Mouse (Mus musculus): ENCODE measurements around the gene Spin1. TPM values are rescaled to one million over a fixed set of nuclear protein-coding genes. Genes with fewer than 3 reads are reported as not detected.
"Not testable (repeated sequence)": the region's sequence is repeated elsewhere in the genome, so short reads cannot be mapped to it uniquely, and the experiment has no call there.

The Spin1 gene
- total RNA-seq, 2 experiments from 2014 or later: 37.5 to 41.0 TPM

GRCm38 (mm10) chr13:51093430-51093829, 7.2 kb upstream of the Spin1 start:
- no peak for DNase-seq
- intact Hi-C loops (cut with DNase I): no loop called here

- intact Hi-C loops (cut with DNase I): loop anchor here (5.0 kb wide), 1 partner anchor 127 kb away; no protein-coding TSS in a partner anchor
- DNase-seq: no peak
Observed at GRCm38 (mm10) chr13:51094323-51095195, 6.1 kb upstream of the Spin1 start.

GRCm38 (mm10) chr13:51095196-51095715, 5.4 kb upstream of the Spin1 start:
- intact Hi-C loops (cut with DNase I): loop anchor here (5.0 kb wide), 1 partner anchor 128 kb away; no protein-coding TSS in a partner anchor

GRCm38 (mm10) chr13:51096644-51097043, 4.0 kb upstream of the Spin1 start:
- no peak for DNase-seq
- intact Hi-C loops (cut with DNase I): loop anchor here (5.0 kb wide), 1 partner anchor 129 kb away; no protein-coding TSS in a partner anchor

More at GRCm38 (mm10) chr13:51095196-51095715, 5.4 kb upstream of the Spin1 start:
- DNase-seq: no peak

- intact Hi-C loops (cut with DNase I): loop anchor here (5.0 to 10.0 kb wide), 2 partner anchors 132 to 315 kb away; no protein-coding TSS in a partner anchor
- DNase-seq: peak in 1 of 2 experiments; percentile 30
Observed at GRCm38 (mm10) chr13:51099560-51100232, 984 bp upstream of the Spin1 start.

GRCm38 (mm10) chr13:51101016-51101776, 516 bp downstream of the Spin1 start:
- intact Hi-C loops (cut with DNase I): loop anchor here (10.0 kb wide), 1 partner anchor 314 kb away; no protein-coding TSS in a partner anchor
- DNase-seq: peak; percentile 57 to 61

GRCm38 (mm10) chr13:51101777-51102132, 1.1 kb downstream of the Spin1 start:
- intact Hi-C loops (cut with DNase I): loop anchor here (2.0 to 10.0 kb wide), 2 partner anchors 17 to 313 kb away; no protein-coding TSS in a partner anchor
- no peak for DNase-seq

GRCm38 (mm10) chr13:51103111-51103725, 2.5 kb downstream of the Spin1 start:
- peak in 1 of 2 experiments; percentile 22 for DNase-seq
- intact Hi-C loops (cut with DNase I): loop anchor here (2.0 to 10.0 kb wide), 2 partner anchors 16 to 312 kb away; no protein-coding TSS in a partner anchor

- DNase-seq: no peak
- intact Hi-C loops (cut with DNase I): loop anchor here (2.0 to 10.0 kb wide), 2 partner anchors 15 to 311 kb away; no protein-coding TSS in a partner anchor
Observed at GRCm38 (mm10) chr13:51103861-51104650, 3.4 kb downstream of the Spin1 start.

- DNase-seq: no peak
- intact Hi-C loops (cut with DNase I): loop anchor here (10.0 kb wide), 1 partner anchor 309 kb away; no protein-coding TSS in a partner anchor
Observed at GRCm38 (mm10) chr13:51105861-51106655, 5.4 kb downstream of the Spin1 start.

- intact Hi-C loops (cut with DNase I): loop anchor here (10.0 kb wide), 1 partner anchor 308 kb away; no protein-coding TSS in a partner anchor
- no peak for DNase-seq
Observed at GRCm38 (mm10) chr13:51106816-51107215, 6.1 kb downstream of the Spin1 start.

- intact Hi-C loops (cut with DNase I): loop anchor here (10.0 kb wide), 1 partner anchor 305 kb away; no protein-coding TSS in a partner anchor
- no peak for DNase-seq
Observed at GRCm38 (mm10) chr13:51109517-51109916, 8.8 kb downstream of the Spin1 start.

GRCm38 (mm10) chr13:51114398-51114797, 13.7 kb downstream of the Spin1 start:
- DNase-seq: not testable (repeated sequence)

GRCm38 (mm10) chr13:51115762-51116161, 15.1 kb downstream of the Spin1 start:
- intact Hi-C loops (cut with DNase I): no loop called here

More at GRCm38 (mm10) chr13:51114398-51114797, 13.7 kb downstream of the Spin1 start:
- intact Hi-C loops (cut with DNase I): not testable (repeated sequence)

GRCm38 (mm10) chr13:51120734-51121133, 20.1 kb downstream of the Spin1 start:
- no peak for DNase-seq
- intact Hi-C loops (cut with DNase I): no loop called here

More at GRCm38 (mm10) chr13:51115762-51116161, 15.1 kb downstream of the Spin1 start:
- no peak for DNase-seq

- intact Hi-C loops (cut with DNase I): no loop called here
- DNase-seq: no peak
Observed at GRCm38 (mm10) chr13:51121966-51122365, 21.3 kb downstream of the Spin1 start.

- intact Hi-C loops (cut with DNase I): no loop called here
- DNase-seq: no peak
Observed at GRCm38 (mm10) chr13:51122771-51123170, 22.1 kb downstream of the Spin1 start.

Data from heart, postnatal 14 days (tissue).